Mouse (Mus musculus) activated CD4-positive, CD25-positive, alpha-beta regulatory T cell, adult 4 months (primary cell): ENCODE results near the gene Tent4a. TPM values are rescaled to one million over a fixed set of nuclear protein-coding genes. Genes with fewer than 3 reads are reported as not detected.
"Not testable (repeated sequence)": the region's sequence is repeated elsewhere in the genome, so short reads cannot be mapped to it uniquely, and the experiment has no call there.

ENCODE experiments used
- ATAC-seq: one replicate; pipeline ENCODE4 v1.8.0; 2017
- polyA plus RNA-seq, 2 experiments: library from polyadenylated mRNA; unstranded; fragments of 100-300 nt; shearing (Covaris generic); gene quantifications; one replicate each; pipeline ENCODE4 v1.2.1; 2017

Tent4a gene
- 1 to 10 TPM; 4.4 to 4.5 TPM for polyA plus RNA-seq

GRCm38 (mm10) chr13:69534334-69534653, at the start of gene Tent4a:
Gene Tent4a (minus strand): TSS chr13:69534617.
- ATAC-seq: peak; percentile 42

GRCm38 (mm10) chr13:69583591-69583990, 49.2 kb upstream of the Tent4a start:
- no peak for ATAC-seq

GRCm38 (mm10) chr13:69582411-69582810, 48.0 kb upstream of the Tent4a start:
- ATAC-seq: no peak

GRCm38 (mm10) chr13:69577181-69577834, 42.9 kb upstream of the Tent4a start:
- no peak for ATAC-seq

GRCm38 (mm10) chr13:69576676-69577075, 42.3 kb upstream of the Tent4a start:
- ATAC-seq: no peak

GRCm38 (mm10) chr13:69572594-69572993, 38.2 kb upstream of the Tent4a start:
- ATAC-seq: no peak

GRCm38 (mm10) chr13:69569201-69569600, 34.8 kb upstream of the Tent4a start:
- no peak for ATAC-seq

GRCm38 (mm10) chr13:69565401-69565800, 31.0 kb upstream of the Tent4a start:
- not testable (repeated sequence) for ATAC-seq

- ATAC-seq: no peak
These were observed 30.2 kb upstream of the Tent4a start for GRCm38 (mm10) chr13:69564573-69564972.

GRCm38 (mm10) chr13:69563905-69564304, 29.5 kb upstream of the Tent4a start:
- ATAC-seq: no peak

GRCm38 (mm10) chr13:69562654-69563574, 28.5 kb upstream of the Tent4a start:
- no peak for ATAC-seq

GRCm38 (mm10) chr13:69562004-69562403, 27.6 kb upstream of the Tent4a start:
- no peak for ATAC-seq

- ATAC-seq: no peak
These were observed 25.0 kb upstream of the Tent4a start for GRCm38 (mm10) chr13:69559291-69559961.

- ATAC-seq: no peak
These were observed 23.8 kb upstream of the Tent4a start for GRCm38 (mm10) chr13:69558098-69558660.

- ATAC-seq: no peak
These were observed 22.3 kb upstream of the Tent4a start for GRCm38 (mm10) chr13:69556728-69557127.

GRCm38 (mm10) chr13:69555957-69556482, 21.6 kb upstream of the Tent4a start:
- ATAC-seq: no peak

GRCm38 (mm10) chr13:69555045-69555444, 20.6 kb upstream of the Tent4a start:
- no peak for ATAC-seq

- ATAC-seq: no peak
These were observed 19.8 kb upstream of the Tent4a start for GRCm38 (mm10) chr13:69554255-69554654.

- ATAC-seq: peak; percentile 36
These were observed 18.6 kb upstream of the Tent4a start for GRCm38 (mm10) chr13:69553024-69553423.

- no peak for ATAC-seq
These were observed 16.4 kb upstream of the Tent4a start for GRCm38 (mm10) chr13:69550831-69551230.

GRCm38 (mm10) chr13:69549980-69550379, 15.6 kb upstream of the Tent4a start:
- ATAC-seq: no peak

- ATAC-seq: no peak
These were observed 13.2 kb upstream of the Tent4a start for GRCm38 (mm10) chr13:69547488-69548180.
